8 mouse cellular contexts compared by ENCODE assay signal in the genomic region with DNA sequence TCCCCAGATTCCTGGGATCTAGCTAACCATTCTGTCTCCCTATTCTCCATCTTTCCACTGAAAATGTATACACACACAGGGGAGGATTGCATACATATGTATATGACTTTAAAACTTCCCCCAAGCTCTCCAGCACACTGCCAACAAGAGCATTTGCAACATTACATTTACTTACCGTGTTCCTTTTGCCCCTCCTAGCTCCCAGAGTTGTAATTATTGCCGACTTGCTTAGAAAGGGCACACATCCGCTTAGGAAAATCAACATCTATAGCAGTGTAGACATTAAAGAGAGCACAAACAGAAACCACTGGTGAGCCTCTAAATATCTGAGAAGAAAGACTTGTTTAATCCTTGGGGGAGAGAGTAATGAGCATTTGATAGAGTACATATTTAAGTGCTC. TPM values are rescaled to one million over a fixed set of nuclear protein-coding genes. Genes with fewer than 3 reads are reported as not detected.
A peak's percentile ranks its signal among the peaks of the same experiment; 100 is the strongest.
DNase-seq lines count a peak whose midpoint lies in the region; ATAC-seq and TF ChIP-seq lines count a peak whose summit lies in the region.

No protein-coding gene starts in this region.

- no peak overlapping the region for H3K27ac ChIP-seq in kidney, embryonic 16.5 days (ENCODE audit: low read length)
- peak overlapping the region; percentile 99 for H3K27ac ChIP-seq in embryonic facial prominence, embryonic 13.5 days
- peak overlapping the region; percentile 91; the same call in 1 of the 2 replicates for H3K27ac ChIP-seq in intestine, postnatal 0 days (ENCODE audit: low read depth, low read length)
- no peak overlapping the region for H3K27ac ChIP-seq in neural tube, embryonic 12.5 days

- H3K4me1 ChIP-seq in kidney, embryonic 16.5 days (ENCODE audit: insufficient read depth, low read length): peaks cover 27% of the 10 kb centered on the region
- H3K4me1 ChIP-seq in embryonic facial prominence, embryonic 13.5 days: peaks cover 28% of the 10 kb centered on the region
- no peaks in the 10 kb centered on the region for H3K4me1 ChIP-seq in intestine, postnatal 0 days (replicated peaks; ENCODE audit: control insufficient read depth, insufficient read depth, low read length)
- peaks cover 8% of the 10 kb centered on the region; the same call in 1 of the 2 replicates for H3K4me1 ChIP-seq in neural tube, embryonic 12.5 days

- H3K4me3 ChIP-seq in kidney, embryonic 16.5 days (ENCODE audit: low read length): peak overlapping the region; percentile 79
- peak overlapping the region; percentile 80 for H3K4me3 ChIP-seq in embryonic facial prominence, embryonic 13.5 days
- peak overlapping the region; percentile 65 for H3K4me3 ChIP-seq in intestine, postnatal 0 days (ENCODE audit: low read depth, low read length)
- H3K4me3 ChIP-seq in neural tube, embryonic 12.5 days: no peak overlapping the region

- no peaks in the 10 kb centered on the region for H3K27me3 ChIP-seq in kidney, embryonic 16.5 days (ENCODE audit: insufficient read depth, low read length)
- H3K27me3 ChIP-seq in embryonic facial prominence, embryonic 13.5 days: no peaks in the 10 kb centered on the region
- no peaks in the 10 kb centered on the region for H3K27me3 ChIP-seq in intestine, postnatal 0 days (replicated peaks; ENCODE audit: control insufficient read depth, insufficient read depth, low read length)
- H3K27me3 ChIP-seq in neural tube, embryonic 12.5 days (replicated peaks): no peaks in the 10 kb centered on the region

- no peaks in the 10 kb centered on the region for H3K36me3 ChIP-seq in kidney, embryonic 16.5 days (ENCODE audit: insufficient read depth, low read length)
- peaks cover 12% of the 10 kb centered on the region for H3K36me3 ChIP-seq in embryonic facial prominence, embryonic 13.5 days
- H3K36me3 ChIP-seq in intestine, postnatal 0 days (ENCODE audit: control insufficient read depth, insufficient read depth): no peaks in the 10 kb centered on the region
- H3K36me3 ChIP-seq in neural tube, embryonic 12.5 days: peaks cover 3% of the 10 kb centered on the region; the same call in 1 of the 2 replicates

- H3K9me3 ChIP-seq in kidney, embryonic 16.5 days (ENCODE audit: low read length): no peaks in the 10 kb centered on the region
- no peaks in the 10 kb centered on the region for H3K9me3 ChIP-seq in embryonic facial prominence, embryonic 13.5 days
- no peaks in the 10 kb centered on the region for H3K9me3 ChIP-seq in intestine, postnatal 0 days (ENCODE audit: control insufficient read depth)
- no peaks in the 10 kb centered on the region for H3K9me3 ChIP-seq in neural tube, embryonic 12.5 days

- no peak for DNase-seq in kidney, adult 18-20 months
- DNase-seq in adipocyte (ENCODE audit: low spot score): no peak
- DNase-seq in urinary bladder, adult 18-20 months (ENCODE audit: low spot score in 2 of 2): no peak
- no peak for DNase-seq in urinary bladder, postnatal 36 days (ENCODE audit: low spot score in 2 of 2)

- no peak for ATAC-seq in kidney, embryonic 16.5 days (ENCODE audit: low FRiP score, low TSS enrichment)
- no peak for ATAC-seq in embryonic facial prominence, embryonic 13.5 days (ENCODE audit: insufficient number of reproducible peaks, insufficient read depth, low FRiP score, low TSS enrichment, low read depth)
- ATAC-seq in intestine, postnatal 0 days: no peak
- ATAC-seq in neural tube, embryonic 12.5 days (ENCODE audit: low FRiP score, low read depth): no peak

- TF ChIP-seq CTCF in intestine, postnatal 0 days (IDR thresholded peaks at IDR 0.05; ENCODE audit: low read depth): no peak

- H3K9ac ChIP-seq in kidney, embryonic 16.5 days (replicated peaks; ENCODE audit: low read length): peak overlapping the region; percentile 93
- peak overlapping the region; percentile 94 for H3K9ac ChIP-seq in embryonic facial prominence, embryonic 13.5 days
- no peak overlapping the region for H3K9ac ChIP-seq in intestine, postnatal 0 days (ENCODE audit: low read depth, low read length)
- no peak overlapping the region for H3K9ac ChIP-seq in neural tube, embryonic 12.5 days

- peak overlapping the region; percentile 67 for H3K4me2 ChIP-seq in kidney, embryonic 16.5 days (replicated peaks; ENCODE audit: low read depth, low read length)
- peak overlapping the region; percentile 68 for H3K4me2 ChIP-seq in embryonic facial prominence, embryonic 13.5 days
- peak overlapping the region; percentile 75 for H3K4me2 ChIP-seq in intestine, postnatal 0 days (replicated peaks; ENCODE audit: low read depth)
- H3K4me2 ChIP-seq in neural tube, embryonic 12.5 days (replicated peaks): peak overlapping the region; percentile 68

- 48% methylated on average over 3 of the region's 3 CpGs for WGBS in kidney, embryonic 16.5 days
- 40% methylated on average over 3 of the region's 3 CpGs for WGBS in embryonic facial prominence, embryonic 13.5 days
- 25% methylated on average over 3 of the region's 3 CpGs for WGBS in intestine, postnatal 0 days
- 75% methylated on average over 3 of the region's 3 CpGs for WGBS in neural tube, embryonic 12.5 days

RNA-seq across cellular contexts. Expression of a gene that starts 1.2 kb away (rescaled TPM):
- polyA plus RNA-seq in kidney, embryonic 16.5 days (2015; fragmentation: Nextera tagmentation; extraction: Ambion mirVana): 21.5 and 22.0 TPM in 2 replicates
- polyA plus RNA-seq in embryonic facial prominence, embryonic 13.5 days (2015; fragmentation: Nextera tagmentation; extraction: Ambion mirVana): 18.7 and 23.0 TPM in 2 replicates
- 9.5 and 10.2 TPM in 2 replicates for polyA plus RNA-seq in intestine, postnatal 0 days (2015; fragmentation: Nextera tagmentation; extraction: Ambion mirVana)
- polyA plus RNA-seq in neural tube, embryonic 12.5 days (2016; fragmentation: Nextera tagmentation; extraction: Ambion mirVana): 17.1 and 18.5 TPM in 2 replicates

Comparison
In these comparisons a context has a peak if more than half of its experiments do, and no peak if none do; other contexts are left out.
1. H3K27ac ChIP-seq: peak in embryonic facial prominence, embryonic 13.5 days (single experiment) and intestine, postnatal 0 days (single experiment); none in kidney, embryonic 16.5 days (single experiment) and neural tube, embryonic 12.5 days (single experiment).
2. H3K9ac ChIP-seq: peak in kidney, embryonic 16.5 days (single experiment) and embryonic facial prominence, embryonic 13.5 days (single experiment); none in intestine, postnatal 0 days (single experiment) and neural tube, embryonic 12.5 days (single experiment).
3. Peak in every context shown above with its lines, with median percentiles within 50 percentile points of each other: H3K4me2 ChIP-seq.